Mouse (Mus musculus): ENCODE results near the gene Cybb. TPM values are rescaled to one million over a fixed set of nuclear protein-coding genes. Genes with fewer than 3 reads are reported as not detected.
A peak's percentile ranks its signal among the peaks of the same experiment; 100 is the strongest.
"Not testable (repeated sequence)": the region's sequence is repeated elsewhere in the genome, so short reads cannot be mapped to it uniquely, and the experiment has no call there.

Gene Cybb
- polyA plus RNA-seq (2015; fragmentation: Nextera tagmentation; extraction: Ambion mirVana): 0.23 and 0.31 TPM in 2 replicates

DNA sequence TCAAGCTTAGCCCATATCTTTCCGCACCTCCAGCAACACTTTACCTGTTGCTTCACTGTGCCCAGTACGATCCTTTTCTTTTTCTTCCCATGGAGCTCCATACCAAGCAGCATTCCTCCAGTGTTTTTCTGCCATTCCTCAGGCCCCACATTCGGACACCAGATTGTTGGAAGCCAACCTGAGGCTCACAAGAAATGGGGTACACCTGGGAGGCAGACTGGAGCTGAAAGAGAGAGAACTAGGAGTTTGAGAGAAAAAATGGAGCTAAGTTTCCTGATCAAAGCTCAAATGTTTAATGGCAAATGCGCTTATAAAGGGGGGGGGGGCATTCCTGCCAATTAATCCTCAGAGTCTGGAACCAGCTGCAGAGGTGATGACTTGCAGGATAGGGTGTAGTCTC is at the start of gene Cybb:
Cybb (minus strand) TSS at position 101 of the 400 bp plus-strand sequence.
- Histone ChIP-seq H3K27me3 (replicated peaks; ENCODE audit: control insufficient read depth, insufficient read depth, low read length) (no peaks in the 10 kb centered on the region), H3K4me2 (ENCODE audit: low read length) (no peak within 1 kb of the TSS)

DNA sequence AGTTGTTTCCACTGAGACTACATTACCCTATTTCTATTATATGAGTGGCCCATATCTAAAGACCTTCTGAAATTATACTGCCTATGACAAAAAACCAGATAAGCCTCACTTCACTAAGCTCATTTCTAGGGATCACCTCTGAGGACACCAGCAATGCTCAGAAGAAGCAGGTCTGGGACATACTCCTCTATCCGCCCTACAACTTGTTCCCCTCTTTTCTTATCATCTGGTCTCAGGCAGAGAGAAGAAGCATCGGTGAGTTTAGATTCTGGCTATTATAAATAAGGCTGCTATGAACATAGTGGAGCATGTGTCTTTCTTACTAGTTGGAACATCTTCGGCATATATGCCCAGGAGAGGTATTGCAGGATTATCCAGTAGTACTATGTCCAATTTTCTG is 49.3 kb upstream of the Cybb start:
- H3K27me3 ChIP-seq (replicated peaks; ENCODE audit: control insufficient read depth, insufficient read depth, low read length): no peaks in the 10 kb centered on the region

More for the DNA sequence above, at the start of gene Cybb:
- H3K9me3 ChIP-seq (ENCODE audit: control insufficient read depth, low read length): no peaks in the 10 kb centered on the region
- ATAC-seq: no peak
- H3K36me3 ChIP-seq (ENCODE audit: control insufficient read depth, insufficient read depth): no peaks in the 10 kb centered on the region
- WGBS: 86% methylated on average over 4 of the region's 4 CpGs
- H3K4me3 ChIP-seq (replicated peaks; ENCODE audit: low read length): no peak within 1 kb of the TSS
- H3K27ac ChIP-seq (ENCODE audit: low read length): no peak within 1 kb of the TSS
- H3K4me1 ChIP-seq (replicated peaks; ENCODE audit: control insufficient read depth, insufficient read depth, low read length): no peaks in the 10 kb centered on the region
- no peak within 1 kb of the TSS for H3K9ac ChIP-seq (replicated peaks; ENCODE audit: low read depth, low read length)

DNA sequence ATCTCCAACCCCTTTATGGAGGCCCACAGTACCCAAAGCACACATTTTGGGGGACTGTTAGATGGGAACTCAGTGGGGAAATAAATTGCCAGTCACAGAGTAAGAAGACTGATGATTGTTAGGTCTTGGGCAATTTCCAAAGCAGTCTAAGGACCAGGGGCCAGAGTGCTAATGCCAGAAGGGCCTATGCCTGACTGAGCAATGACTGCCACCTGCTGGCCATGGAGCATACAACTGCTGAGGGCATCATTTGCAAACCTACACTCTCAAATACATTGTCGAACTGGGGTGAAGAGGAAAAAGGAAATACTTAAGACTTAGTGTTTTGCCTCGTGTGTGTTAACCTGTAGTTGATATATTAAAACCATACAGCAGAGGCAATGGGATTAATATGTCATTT is 32.4 kb upstream of the Cybb start:
- ATAC-seq: peak; percentile 62
- H3K4me2 ChIP-seq (ENCODE audit: low read length); H3K4me1 ChIP-seq (replicated peaks; ENCODE audit: control insufficient read depth, insufficient read depth, low read length); H3K36me3 ChIP-seq (ENCODE audit: control insufficient read depth, insufficient read depth); H3K27ac ChIP-seq (ENCODE audit: low read length); H3K9me3 ChIP-seq (ENCODE audit: control insufficient read depth, low read length); H3K4me3 ChIP-seq (replicated peaks; ENCODE audit: low read length); H3K9ac ChIP-seq (replicated peaks; ENCODE audit: low read depth, low read length); H3K27me3 ChIP-seq (replicated peaks; ENCODE audit: control insufficient read depth, insufficient read depth, low read length): not testable (repeated sequence)
- WGBS: 28% methylated on average over 2 of the region's 2 CpGs

More for the DNA sequence above, 49.3 kb upstream of the Cybb start:
- Histone ChIP-seq H3K9ac (replicated peaks; ENCODE audit: low read depth, low read length) (no peak overlapping the region), H3K4me1 (replicated peaks; ENCODE audit: control insufficient read depth, insufficient read depth, low read length) (no peaks in the 10 kb centered on the region), H3K27ac (ENCODE audit: low read length) (no peak overlapping the region), H3K9me3 (ENCODE audit: control insufficient read depth, low read length) (no peaks in the 10 kb centered on the region), H3K36me3 (ENCODE audit: control insufficient read depth, insufficient read depth) (no peaks in the 10 kb centered on the region), H3K4me3 (replicated peaks; ENCODE audit: low read length) (no peak overlapping the region), H3K4me2 (ENCODE audit: low read length) (no peak overlapping the region)
- no peak for ATAC-seq
- 91% methylated on average over 3 of the region's 3 CpGs for WGBS

DNA sequence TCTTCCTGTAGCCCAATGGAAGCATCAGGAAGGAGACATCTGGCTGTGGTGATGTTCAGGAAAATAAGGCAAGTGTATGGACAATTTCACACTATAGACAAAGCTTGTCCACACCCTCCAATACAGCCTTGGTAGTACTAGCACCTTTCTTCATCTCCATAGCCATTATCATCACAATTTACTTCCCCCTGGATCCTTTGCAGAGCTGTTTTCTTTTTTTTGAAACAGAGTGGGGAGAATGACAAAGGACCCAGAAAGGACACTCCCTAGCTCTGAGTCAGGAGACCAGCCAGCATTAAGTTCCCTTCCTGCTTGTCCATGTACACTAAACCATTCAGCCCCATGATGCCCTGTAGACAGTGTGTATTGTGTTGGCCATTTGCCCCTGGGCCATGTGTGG is 30.0 kb upstream of the Cybb start:
- H3K36me3 ChIP-seq (ENCODE audit: control insufficient read depth, insufficient read depth); H3K27ac ChIP-seq (ENCODE audit: low read length); H3K27me3 ChIP-seq (replicated peaks; ENCODE audit: control insufficient read depth, insufficient read depth, low read length); ATAC-seq; H3K4me2 ChIP-seq (ENCODE audit: low read length); H3K9me3 ChIP-seq (ENCODE audit: control insufficient read depth, low read length); H3K4me1 ChIP-seq (replicated peaks; ENCODE audit: control insufficient read depth, insufficient read depth, low read length); H3K9ac ChIP-seq (replicated peaks; ENCODE audit: low read depth, low read length); H3K4me3 ChIP-seq (replicated peaks; ENCODE audit: low read length): not testable (repeated sequence)

DNA sequence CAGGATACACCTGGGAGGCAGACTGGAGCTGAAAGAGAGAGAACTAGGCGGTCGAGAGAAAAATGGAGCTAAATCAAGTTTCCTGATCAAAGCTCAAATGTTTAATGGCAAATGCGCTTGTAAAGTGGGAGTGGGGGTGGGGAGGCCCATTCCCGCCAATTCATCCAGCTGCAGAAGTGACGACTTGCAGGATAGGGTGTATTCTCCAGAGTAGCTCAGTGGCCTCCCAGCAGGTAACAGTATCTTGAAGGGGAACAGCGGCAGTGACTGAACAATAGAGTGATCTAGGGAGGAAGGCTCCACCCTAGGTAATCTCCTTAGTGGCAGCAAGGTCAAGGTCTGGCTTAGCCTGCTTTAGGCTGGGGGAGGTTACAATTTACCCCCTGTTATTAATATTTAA is 12.5 kb downstream of the Cybb start:
- H3K36me3 ChIP-seq (ENCODE audit: control insufficient read depth, insufficient read depth); H3K4me1 ChIP-seq (replicated peaks; ENCODE audit: control insufficient read depth, insufficient read depth, low read length); H3K4me2 ChIP-seq (ENCODE audit: low read length); H3K27me3 ChIP-seq (replicated peaks; ENCODE audit: control insufficient read depth, insufficient read depth, low read length); ATAC-seq; H3K27ac ChIP-seq (ENCODE audit: low read length); H3K9ac ChIP-seq (replicated peaks; ENCODE audit: low read depth, low read length); H3K9me3 ChIP-seq (ENCODE audit: control insufficient read depth, low read length); H3K4me3 ChIP-seq (replicated peaks; ENCODE audit: low read length): not testable (repeated sequence)
- WGBS: 84% methylated on average over 6 of the region's 6 CpGs

DNA sequence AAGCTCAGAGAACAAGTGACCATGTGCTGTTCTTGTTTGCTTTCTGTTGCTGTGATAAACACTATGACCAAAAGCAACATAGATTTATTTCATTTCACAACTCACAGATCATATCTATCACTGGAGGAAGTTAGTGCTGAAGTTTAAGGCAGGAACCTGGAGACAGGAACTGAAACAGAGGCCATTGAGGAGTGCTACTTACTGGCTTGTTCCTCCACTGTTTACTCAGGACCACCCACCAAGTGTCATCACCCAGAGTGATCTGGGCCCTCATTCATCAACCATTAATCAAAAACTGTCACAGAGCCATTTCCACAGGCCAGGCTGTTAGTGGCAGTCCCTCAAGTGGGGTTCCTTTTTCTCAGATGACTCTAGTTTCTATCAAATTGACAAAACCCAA is 13.1 kb downstream of the Cybb start:
- no peak overlapping the region for H3K27ac ChIP-seq (ENCODE audit: low read length)
- H3K4me3 ChIP-seq (replicated peaks; ENCODE audit: low read length): no peak overlapping the region
- no peaks in the 10 kb centered on the region for H3K4me1 ChIP-seq (replicated peaks; ENCODE audit: control insufficient read depth, insufficient read depth, low read length)
- no peak for ATAC-seq
- H3K4me2 ChIP-seq (ENCODE audit: low read length): no peak overlapping the region
- H3K36me3 ChIP-seq (ENCODE audit: control insufficient read depth, insufficient read depth): no peaks in the 10 kb centered on the region
- no peaks in the 10 kb centered on the region for H3K9me3 ChIP-seq (ENCODE audit: control insufficient read depth, low read length)
- H3K9ac ChIP-seq (replicated peaks; ENCODE audit: low read depth, low read length): no peak overlapping the region
- H3K27me3 ChIP-seq (replicated peaks; ENCODE audit: control insufficient read depth, insufficient read depth, low read length): no peaks in the 10 kb centered on the region

DNA sequence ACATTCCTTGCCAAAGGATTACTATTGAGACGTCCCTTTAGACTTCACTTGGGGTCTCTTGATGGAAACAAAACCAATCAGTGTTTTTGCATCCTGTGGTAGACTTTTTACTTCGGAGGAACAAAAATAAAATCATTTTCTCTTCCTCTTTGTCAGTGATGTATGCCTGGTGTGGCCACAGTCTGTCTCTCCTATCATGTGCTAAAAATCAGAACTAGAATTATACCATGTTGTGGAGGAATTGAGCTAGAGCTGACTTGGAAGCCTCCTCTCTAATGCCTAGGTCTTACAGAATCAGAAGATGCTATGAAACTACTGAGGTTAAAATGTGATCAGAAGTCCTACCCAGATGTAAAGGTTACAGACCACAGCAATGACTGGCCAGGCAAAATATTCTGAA is 13.8 kb downstream of the Cybb start:
- 78% methylated on average over 2 of the region's 2 CpGs for WGBS
- H3K27ac ChIP-seq (ENCODE audit: low read length): no peak overlapping the region
- H3K27me3 ChIP-seq (replicated peaks; ENCODE audit: control insufficient read depth, insufficient read depth, low read length): no peaks in the 10 kb centered on the region
- H3K4me2 ChIP-seq (ENCODE audit: low read length): no peak overlapping the region
- H3K4me3 ChIP-seq (replicated peaks; ENCODE audit: low read length): no peak overlapping the region
- H3K36me3 ChIP-seq (ENCODE audit: control insufficient read depth, insufficient read depth): no peaks in the 10 kb centered on the region
- ATAC-seq: no peak
- H3K9me3 ChIP-seq (ENCODE audit: control insufficient read depth, low read length): no peaks in the 10 kb centered on the region
- H3K4me1 ChIP-seq (replicated peaks; ENCODE audit: control insufficient read depth, insufficient read depth, low read length): no peaks in the 10 kb centered on the region
- no peak overlapping the region for H3K9ac ChIP-seq (replicated peaks; ENCODE audit: low read depth, low read length)

DNA sequence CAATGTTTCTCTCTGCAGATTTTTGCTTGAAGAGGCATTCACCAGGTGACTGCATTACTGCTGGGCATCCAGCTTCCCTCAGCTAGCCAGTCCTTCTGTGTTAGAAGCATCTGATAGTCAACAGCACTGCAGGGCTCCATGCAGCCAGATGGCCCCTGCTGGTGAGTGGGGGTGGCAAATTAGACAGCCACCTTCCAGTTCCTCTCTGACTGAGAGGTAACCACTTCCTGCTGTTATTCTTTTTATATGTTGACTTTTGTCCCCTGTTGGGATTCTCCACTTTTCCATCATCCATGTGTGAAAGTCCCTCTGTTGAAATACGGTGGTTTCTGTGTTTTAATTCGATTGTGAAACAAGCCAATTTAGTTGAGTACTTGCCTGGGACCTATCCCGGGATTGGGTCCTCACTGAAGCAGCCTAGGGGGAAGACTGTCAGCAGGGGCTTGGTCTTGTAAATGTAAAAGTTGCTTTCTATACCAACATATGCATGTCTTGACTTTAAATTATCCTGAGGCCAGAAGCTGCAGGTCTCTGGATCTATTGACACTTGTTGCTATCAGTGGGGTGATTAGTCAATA is 16.7 kb downstream of the Cybb start:
- H3K4me1 ChIP-seq (replicated peaks; ENCODE audit: control insufficient read depth, insufficient read depth, low read length): no peaks in the 10 kb centered on the region
- H3K4me3 ChIP-seq (replicated peaks; ENCODE audit: low read length): no peak overlapping the region
- no peaks in the 10 kb centered on the region for H3K36me3 ChIP-seq (ENCODE audit: control insufficient read depth, insufficient read depth)
- no peaks in the 10 kb centered on the region for H3K9me3 ChIP-seq (ENCODE audit: control insufficient read depth, low read length)
- no peaks in the 10 kb centered on the region for H3K27me3 ChIP-seq (replicated peaks; ENCODE audit: control insufficient read depth, insufficient read depth, low read length)
- 49% methylated on average over 3 of the region's 3 CpGs for WGBS
- no peak overlapping the region for H3K9ac ChIP-seq (replicated peaks; ENCODE audit: low read depth, low read length)
- no peak overlapping the region for H3K27ac ChIP-seq (ENCODE audit: low read length)
- H3K4me2 ChIP-seq (ENCODE audit: low read length): no peak overlapping the region
- ATAC-seq: no peak

DNA sequence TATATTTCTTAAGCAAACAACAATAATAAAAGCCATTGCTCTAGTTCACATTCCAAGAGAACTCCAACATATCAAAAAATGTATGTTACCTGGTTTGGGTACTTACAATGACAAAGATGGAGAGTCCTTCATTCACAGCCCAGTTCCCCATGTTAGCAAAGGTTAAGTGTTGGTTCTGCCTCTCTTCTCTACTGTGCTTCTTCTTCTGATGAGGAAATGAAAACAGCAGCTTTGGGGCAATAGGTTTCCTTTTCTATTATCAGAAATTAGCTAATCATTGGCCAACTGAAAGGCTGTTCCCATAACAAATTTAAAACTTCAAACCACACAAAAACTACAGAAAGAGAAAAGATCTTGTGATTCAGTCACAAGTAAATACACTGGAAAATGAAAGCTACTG is 18.5 kb downstream of the Cybb start:
- Histone ChIP-seq H3K36me3 (ENCODE audit: control insufficient read depth, insufficient read depth) (no peaks in the 10 kb centered on the region), H3K27ac (ENCODE audit: low read length) (no peak overlapping the region), H3K9me3 (ENCODE audit: control insufficient read depth, low read length) (no peaks in the 10 kb centered on the region), H3K4me3 (replicated peaks; ENCODE audit: low read length) (no peak overlapping the region), H3K4me2 (ENCODE audit: low read length) (no peak overlapping the region), H3K4me1 (replicated peaks; ENCODE audit: control insufficient read depth, insufficient read depth, low read length) (no peaks in the 10 kb centered on the region), H3K9ac (replicated peaks; ENCODE audit: low read depth, low read length) (no peak overlapping the region), H3K27me3 (replicated peaks; ENCODE audit: control insufficient read depth, insufficient read depth, low read length) (no peaks in the 10 kb centered on the region)
- no peak for ATAC-seq

DNA sequence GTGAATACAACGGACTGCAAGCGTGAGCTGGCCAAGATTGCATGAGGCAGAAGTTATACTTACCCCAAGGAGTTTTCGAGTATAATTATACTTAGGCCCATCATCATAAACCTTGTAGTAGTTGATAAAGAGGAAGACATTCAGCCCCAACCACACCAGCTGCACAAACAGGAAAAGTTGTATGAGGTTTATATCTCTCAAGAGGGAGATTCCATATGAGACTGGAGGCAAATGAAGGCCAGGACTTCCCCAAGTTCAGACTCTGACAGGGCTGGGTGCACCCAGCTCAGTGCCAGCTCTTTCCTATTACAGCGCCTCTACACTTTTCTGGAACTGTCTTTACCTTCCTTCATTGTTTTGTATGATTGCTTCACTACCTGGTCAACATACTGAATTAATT is 20.6 kb downstream of the Cybb start:
- no peaks in the 10 kb centered on the region for H3K4me1 ChIP-seq (replicated peaks; ENCODE audit: control insufficient read depth, insufficient read depth, low read length)
- no peak overlapping the region for H3K4me3 ChIP-seq (replicated peaks; ENCODE audit: low read length)
- no peaks in the 10 kb centered on the region for H3K9me3 ChIP-seq (ENCODE audit: control insufficient read depth, low read length)
- 91% methylated on average over 4 of the region's 4 CpGs for WGBS
- no peaks in the 10 kb centered on the region for H3K27me3 ChIP-seq (replicated peaks; ENCODE audit: control insufficient read depth, insufficient read depth, low read length)
- ATAC-seq: no peak
- no peaks in the 10 kb centered on the region for H3K36me3 ChIP-seq (ENCODE audit: control insufficient read depth, insufficient read depth)
- H3K9ac ChIP-seq (replicated peaks; ENCODE audit: low read depth, low read length): no peak overlapping the region
- H3K4me2 ChIP-seq (ENCODE audit: low read length): no peak overlapping the region
- no peak overlapping the region for H3K27ac ChIP-seq (ENCODE audit: low read length)

Data from forebrain, embryonic 16.5 days (tissue).